Mouse (Mus musculus) gastrocnemius, adult 2 months (tissue): ENCODE data around the gene Kazn. TPM values are rescaled to one million over a fixed set of nuclear protein-coding genes. Genes with fewer than 3 reads are reported as not detected.

Source experiments
- DNase-seq: peaks from one replicate; pipeline ENCODE4 v3.0.0; 2022
- H3K27ac ChIP-seq: fragments of 200-600 bp; 2 replicates; pipeline ENCODE4 v1.8.1; 2022; ENCODE audit warnings: mild to moderate bottlenecking
- H3K4me3 ChIP-seq: fragments of 200-600 bp; 2 replicates; pipeline ENCODE4 v1.8.1; 2022; ENCODE audit warnings: mild to moderate bottlenecking, moderate library complexity
- CTCF ChIP-seq: fragments of 200-600 bp; IDR thresholded peaks from 2 replicates; pipeline ENCODE4 v1.8.1; 2022; ENCODE audit warnings: antibody characterized with exemption, mild to moderate bottlenecking, moderate library complexity
- intact Hi-C: fragments of 180-260 bp; cut with DNase I; formaldehyde crosslinking; loops from one replicate; pipeline ENCODE4 v1.15.1; 2025
- total RNA-seq, 2 experiments: library from RNA; stranded (reverse); gene quantifications; 2 replicates each; pipeline ENCODE4 v1.2.3; 2021

Kazn gene
- total RNA-seq, 2 experiments from 2014 or later = 1.5 to 2.3 TPM

GRCm38 (mm10) chr4:142212425-142212824 lies 26.8 kb downstream of the Kazn start:
- intact Hi-C loops = no loop called here
- no peak for TF ChIP-seq CTCF
- H3K27ac ChIP-seq = no peak overlapping the region

DNA sequence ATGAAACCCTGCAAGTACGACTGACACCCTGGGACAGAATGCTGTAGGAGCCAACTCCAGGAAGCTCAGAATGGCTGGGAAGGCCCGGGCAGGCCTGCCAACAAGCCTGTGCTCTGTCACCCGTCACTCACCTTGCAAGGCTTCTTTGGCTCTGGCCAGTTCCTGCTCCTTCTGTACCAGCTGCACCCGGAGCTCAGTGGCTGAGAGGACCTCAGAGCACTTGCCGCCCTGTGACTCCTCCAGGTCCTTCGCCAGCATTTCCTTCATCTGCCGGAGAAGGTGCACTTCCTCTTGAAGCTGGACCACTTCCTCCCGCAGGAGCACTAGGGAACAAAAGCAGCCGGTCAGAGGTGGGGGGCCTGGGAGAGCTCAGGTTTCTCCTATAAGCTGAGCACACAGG lies 29.3 kb downstream of the Kazn start:
- no peak for DNase-seq
- peak overlapping the region; percentile 32 for H3K4me3 ChIP-seq
- H3K27ac ChIP-seq = no peak overlapping the region
- no peak for TF ChIP-seq CTCF
- intact Hi-C loops = no loop called here

More at GRCm38 (mm10) chr4:142212425-142212824, 26.8 kb downstream of the Kazn start:
- no peak for DNase-seq
- no peak overlapping the region for H3K4me3 ChIP-seq

- Histone ChIP-seq H3K4me3 (no peak overlapping the region), H3K27ac (no peak overlapping the region)
- no peak for DNase-seq
- TF ChIP-seq CTCF = no peak
- intact Hi-C loops = no loop called here
Observed at GRCm38 (mm10) chr4:142209476-142209875, 29.7 kb downstream of the Kazn start.

- no peak for DNase-seq
- Histone ChIP-seq H3K27ac (no peak overlapping the region), H3K4me3 (no peak overlapping the region)
- intact Hi-C loops = no loop called here
- TF ChIP-seq CTCF = no peak
Observed at GRCm38 (mm10) chr4:142205693-142206092, 33.5 kb downstream of the Kazn start.

DNA sequence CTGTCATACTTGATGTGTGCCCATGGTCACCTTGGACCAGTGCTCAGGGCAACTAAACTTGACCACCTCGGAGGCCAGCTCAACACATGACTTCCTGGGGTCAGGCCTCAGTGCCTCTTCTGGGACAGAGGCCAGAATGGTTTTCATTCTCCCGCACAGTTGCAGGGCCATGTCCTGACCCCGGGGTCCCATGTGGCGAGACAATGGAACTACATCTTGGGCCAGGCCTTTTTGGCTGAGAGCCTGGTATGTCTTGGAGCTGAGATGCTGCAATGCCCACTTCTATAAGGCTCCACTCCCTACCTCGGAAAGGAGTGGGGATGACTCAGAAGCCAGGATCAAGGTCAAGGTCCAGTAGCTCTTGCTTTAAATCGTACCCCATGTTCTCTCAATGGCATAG lies 42.6 kb downstream of the Kazn start:
- Histone ChIP-seq H3K27ac (no peak overlapping the region), H3K4me3 (no peak overlapping the region)
- TF ChIP-seq CTCF = peak; percentile 25
- intact Hi-C loops = no loop called here
- no peak for DNase-seq

- Histone ChIP-seq H3K4me3 (no peak overlapping the region), H3K27ac (no peak overlapping the region)
- no peak for TF ChIP-seq CTCF
- peak; percentile 60 for DNase-seq
- intact Hi-C loops = no loop called here
Observed at GRCm38 (mm10) chr4:142193780-142194179, 45.4 kb downstream of the Kazn start.

DNA sequence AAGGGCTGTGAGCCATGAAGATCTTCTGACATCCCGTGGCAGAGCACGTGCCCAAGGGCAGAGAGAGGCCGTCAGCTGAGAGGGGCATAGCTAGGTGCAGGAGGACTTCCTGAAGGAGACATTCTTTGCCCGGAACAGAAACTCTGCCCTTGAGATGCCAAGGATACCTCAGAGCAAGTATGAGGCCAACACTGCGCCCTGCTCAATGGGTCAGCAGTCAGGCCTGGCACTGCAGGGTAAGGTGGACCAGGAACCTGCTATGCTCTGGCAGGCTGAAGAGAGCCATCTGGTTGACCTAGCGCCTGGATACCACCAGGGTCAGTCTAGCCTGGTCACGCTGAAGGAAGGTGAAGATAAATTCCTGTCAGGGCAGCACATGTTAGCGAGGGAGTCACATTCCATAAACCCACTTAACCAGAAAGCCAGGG lies 46.0 kb downstream of the Kazn start:
- no peak for DNase-seq
- no peak for TF ChIP-seq CTCF
- Histone ChIP-seq H3K4me3 (no peak overlapping the region), H3K27ac (no peak overlapping the region)
- intact Hi-C loops = no loop called here

DNA sequence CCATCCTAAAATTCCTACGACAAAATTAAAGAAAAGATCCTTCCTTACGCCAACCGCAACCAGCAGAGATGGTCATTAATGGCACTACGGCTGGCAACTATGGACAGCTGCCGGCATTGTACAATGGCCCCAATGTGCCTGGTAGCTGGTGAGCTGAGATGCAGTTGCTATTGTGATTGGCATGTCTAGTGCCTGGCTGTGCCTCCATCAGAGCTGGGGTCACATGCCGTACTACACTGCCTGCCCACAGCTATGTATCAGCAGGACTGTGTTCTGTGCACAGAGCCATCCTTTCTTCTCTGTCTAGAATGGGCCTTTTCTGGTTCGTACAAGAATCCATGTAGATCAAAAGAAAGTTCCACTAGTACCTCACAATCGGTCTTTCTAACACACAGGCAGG lies 49.2 kb downstream of the Kazn start:
- H3K27ac ChIP-seq = no peak overlapping the region
- intact Hi-C loops = loop anchor here (5.0 kb wide), 1 partner anchor 38 kb away; no protein-coding TSS in a partner anchor
- DNase-seq = no peak
- TF ChIP-seq CTCF = no peak
- H3K4me3 ChIP-seq = no peak overlapping the region

DNA sequence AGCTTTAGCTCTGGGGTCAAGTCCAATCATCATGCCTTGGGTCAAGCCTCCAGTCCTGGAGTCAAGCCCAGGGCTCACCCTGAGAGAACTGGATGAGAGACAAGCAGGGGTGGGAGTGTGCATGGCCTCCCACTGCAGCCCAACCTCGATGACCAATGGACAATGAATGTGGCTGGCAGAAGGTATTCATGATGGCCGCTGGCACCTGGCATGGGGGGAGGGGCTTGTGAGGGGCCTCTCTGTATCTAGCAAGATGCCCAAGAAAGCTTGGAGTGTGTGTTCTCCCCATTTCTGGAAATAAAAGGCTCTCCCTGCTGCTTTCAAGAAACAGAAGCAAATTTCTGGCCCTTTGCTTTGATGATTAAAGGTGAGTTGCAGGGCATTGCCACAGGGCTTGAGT lies 50.7 kb downstream of the Kazn start:
- no peak for DNase-seq
- intact Hi-C loops = loop anchor here (5.0 kb wide), 1 partner anchor 36 kb away; no protein-coding TSS in a partner anchor
- TF ChIP-seq CTCF = no peak
- Histone ChIP-seq H3K4me3 (no peak overlapping the region), H3K27ac (no peak overlapping the region)

GRCm38 (mm10) chr4:142186155-142186554 lies 53.0 kb downstream of the Kazn start:
- H3K4me3 ChIP-seq = no peak overlapping the region
- H3K27ac ChIP-seq = peak overlapping the region; percentile 63
- TF ChIP-seq CTCF = peak; percentile 44
- DNase-seq = no peak
- intact Hi-C loops = loop anchor here (5.0 kb wide), 1 partner anchor 34 kb away; no protein-coding TSS in a partner anchor

DNA sequence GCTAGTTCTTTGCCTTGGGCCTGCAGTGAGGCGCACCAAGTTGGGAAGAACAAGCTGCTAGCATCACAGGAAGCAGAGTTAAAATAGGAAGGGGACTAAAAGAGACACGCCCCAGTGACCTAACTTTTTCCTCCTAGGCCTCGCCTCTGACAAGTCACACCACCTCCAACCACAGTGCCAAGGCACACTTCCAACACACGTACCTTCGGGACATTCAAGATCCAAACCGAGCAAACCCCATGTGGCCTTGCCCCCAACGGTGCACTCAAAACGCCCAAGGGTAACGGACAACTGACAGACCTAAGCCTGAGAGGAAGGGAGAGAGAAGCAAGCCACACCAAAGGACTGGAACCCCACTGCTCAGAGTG lies 53.7 kb downstream of the Kazn start:
- Histone ChIP-seq H3K27ac (peak overlapping the region; percentile 63), H3K4me3 (no peak overlapping the region)
- DNase-seq = no peak
- intact Hi-C loops = loop anchor here (5.0 kb wide), 1 partner anchor 33 kb away; no protein-coding TSS in a partner anchor
- no peak for TF ChIP-seq CTCF

- H3K27ac ChIP-seq = peak overlapping the region; percentile 53; the same call in 1 of the 2 replicates
- DNase-seq = no peak
- H3K4me3 ChIP-seq = no peak overlapping the region
- intact Hi-C loops = loop anchor here (5.0 kb wide), 1 partner anchor 33 kb away; no protein-coding TSS in a partner anchor
- no peak for TF ChIP-seq CTCF
Observed at GRCm38 (mm10) chr4:142184852-142185532, 54.2 kb downstream of the Kazn start.

DNA sequence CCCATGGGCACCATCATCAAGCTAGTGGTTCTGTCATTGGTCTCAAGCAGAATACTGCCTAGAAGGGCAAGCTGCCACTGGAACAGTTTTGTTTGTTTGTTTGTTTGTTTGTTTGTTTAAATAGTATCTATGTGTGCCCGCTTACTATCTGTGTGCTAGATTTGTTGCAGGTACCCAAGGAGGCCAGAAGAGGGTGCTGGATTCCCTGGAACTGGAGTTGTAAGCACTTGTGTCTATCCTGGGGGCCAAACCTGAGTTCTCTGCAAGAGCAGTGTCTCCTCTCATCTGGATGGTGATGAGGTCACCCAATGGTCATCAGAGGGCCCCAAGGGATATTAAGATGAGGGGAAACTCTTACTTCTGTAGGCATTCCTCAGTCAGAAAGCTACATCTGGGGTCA lies 55.6 kb downstream of the Kazn start:
- no peak overlapping the region for H3K4me3 ChIP-seq
- TF ChIP-seq CTCF = peak; percentile 8; the same call in 1 of the 2 replicates
- no peak for DNase-seq
- no peak overlapping the region for H3K27ac ChIP-seq
- intact Hi-C loops = no loop called here

DNA sequence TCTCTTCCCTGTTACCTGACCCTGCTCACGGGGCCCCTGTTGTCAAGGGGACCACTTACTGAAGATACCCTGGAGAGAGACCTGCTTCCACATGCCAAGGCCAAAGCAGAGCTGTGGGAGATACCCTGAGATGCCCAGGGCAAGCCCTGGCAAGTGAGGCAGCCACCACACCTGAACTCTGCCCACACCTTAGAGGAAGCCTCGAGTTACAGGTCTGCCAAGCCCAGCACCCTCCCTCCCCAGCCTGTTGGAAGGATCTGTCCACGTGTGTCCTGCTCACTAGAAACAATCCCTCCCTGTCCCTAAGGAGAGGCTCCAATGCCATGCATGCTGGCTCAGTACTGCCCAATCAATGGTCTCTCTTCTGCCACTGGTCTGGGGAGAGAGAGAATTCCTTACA lies 56.2 kb downstream of the Kazn start:
- no peak overlapping the region for H3K27ac ChIP-seq
- H3K4me3 ChIP-seq = no peak overlapping the region
- DNase-seq = no peak
- intact Hi-C loops = no loop called here
- TF ChIP-seq CTCF = no peak
